Mouse (Mus musculus) thymus, postnatal 4 days (tissue): ENCODE results near the gene Pcsk6.
"Not testable (repeated sequence)": the region's sequence is repeated elsewhere in the genome, so short reads cannot be mapped to it uniquely, and the experiment has no call there.

Experiments
- DNase-seq: peaks from one replicate; pipeline ENCODE4 v3.0.0; 2021

The Pcsk6 gene

GRCm38 (mm10) chr7:65861591-65862472 lies at the start of gene Pcsk6:
TSS of gene Pcsk6 (plus strand) at chr7:65861734.
- peak; percentile 27 for DNase-seq

DNA sequence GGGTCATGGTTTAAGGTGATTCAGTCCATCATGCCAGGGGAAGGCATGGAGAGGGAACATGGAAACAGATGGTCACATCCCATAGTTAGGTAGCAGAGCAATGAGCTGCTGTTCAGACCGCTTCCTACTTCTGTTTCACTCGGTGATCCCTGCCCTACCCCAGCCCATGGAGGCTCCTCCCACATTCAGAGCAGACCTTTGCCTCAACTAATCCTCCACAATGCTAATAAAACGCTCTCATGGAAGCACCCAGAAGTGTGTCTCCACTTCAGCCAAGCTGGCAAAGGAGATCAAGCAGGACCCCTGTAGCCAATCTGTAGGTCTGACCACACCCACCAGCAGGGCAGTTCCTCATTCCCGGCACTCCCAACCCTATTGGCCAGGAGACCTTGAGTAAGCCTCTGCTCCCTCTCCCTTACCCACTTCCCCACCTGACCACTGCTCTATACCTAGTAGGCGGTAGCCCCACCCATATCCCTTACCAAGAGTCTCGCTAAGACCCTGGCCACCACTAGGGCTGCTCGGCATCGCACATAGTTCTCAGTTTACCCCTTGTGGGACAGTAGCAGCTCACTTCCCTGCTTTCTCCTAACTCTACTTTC lies 47.8 kb upstream of the Pcsk6 start:
- DNase-seq: no peak

DNA sequence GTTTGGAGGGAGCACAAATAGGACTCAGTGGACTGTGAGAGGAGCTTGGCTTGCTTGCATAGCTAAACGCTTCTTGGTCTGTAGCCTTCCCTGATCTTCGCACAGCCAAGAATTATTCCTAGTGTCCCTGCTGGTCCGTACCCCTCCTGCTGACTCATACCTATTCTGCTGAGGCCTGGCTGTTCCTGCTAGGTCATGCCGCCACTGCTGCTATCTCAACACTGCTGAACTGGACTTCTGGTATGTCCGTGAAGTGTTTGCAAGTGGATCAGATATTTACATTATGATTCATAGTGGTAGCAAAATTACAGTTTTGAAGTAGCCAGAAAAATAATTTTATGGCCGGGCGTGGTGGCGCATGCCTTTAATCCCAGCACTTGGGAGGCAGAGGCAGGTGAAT lies 44.0 kb upstream of the Pcsk6 start:
- DNase-seq: no peak

- DNase-seq: no peak
Observed at GRCm38 (mm10) chr7:65820391-65820790, 41.1 kb upstream of the Pcsk6 start.

DNA sequence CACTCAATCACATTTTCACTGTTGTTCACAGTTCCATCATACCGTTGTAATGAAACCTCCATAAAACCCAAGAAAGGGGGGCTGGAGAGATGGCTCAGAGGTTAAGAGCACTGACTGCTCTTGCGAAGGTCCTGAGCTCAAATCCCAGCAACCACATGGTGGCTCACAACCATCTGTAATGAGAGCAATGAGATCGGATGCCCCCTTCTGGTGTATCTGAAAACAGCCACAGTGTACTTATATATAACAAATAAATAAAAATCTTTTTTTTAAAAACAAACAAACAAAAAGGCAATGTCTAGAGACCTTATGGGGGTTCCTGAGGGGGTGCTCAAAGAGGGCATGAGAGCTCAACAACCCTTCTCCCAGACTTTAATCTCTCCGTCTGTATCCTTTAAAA lies 39.6 kb upstream of the Pcsk6 start:
- not testable (repeated sequence) for DNase-seq

DNA sequence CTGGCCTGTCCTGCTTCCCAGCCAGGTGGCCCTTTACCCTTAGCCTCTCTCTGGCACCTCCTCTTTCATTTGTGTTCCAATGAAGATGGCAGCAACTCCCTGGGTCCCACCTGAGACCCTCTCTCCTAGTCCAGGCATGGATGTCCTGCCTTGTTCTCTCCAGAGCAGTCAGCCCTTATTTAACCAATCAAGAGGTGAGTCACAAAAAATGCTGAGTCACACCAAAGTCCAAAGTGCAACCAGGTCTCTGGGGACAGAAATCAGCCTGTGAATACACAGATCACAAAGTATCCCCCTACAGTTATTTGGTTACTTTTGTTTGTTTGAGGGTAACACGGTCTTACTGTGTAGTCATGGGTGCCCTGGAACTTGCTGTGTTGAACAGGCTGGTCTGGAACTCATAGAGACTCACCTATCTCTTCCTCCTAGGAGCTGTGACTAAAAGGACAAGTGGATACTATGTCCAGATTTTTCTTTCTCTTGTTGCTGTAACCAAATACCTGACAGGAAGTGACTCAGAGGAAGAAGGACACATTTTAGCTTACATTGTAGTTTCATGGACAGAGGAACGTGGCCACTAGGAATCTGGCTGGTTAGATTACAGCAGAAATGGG lies 38.9 kb upstream of the Pcsk6 start:
- no peak for DNase-seq

GRCm38 (mm10) chr7:65839756-65840155 lies 21.8 kb upstream of the Pcsk6 start:
- DNase-seq: no peak

- no peak for DNase-seq
Observed at GRCm38 (mm10) chr7:65843210-65843609, 18.3 kb upstream of the Pcsk6 start.

DNA sequence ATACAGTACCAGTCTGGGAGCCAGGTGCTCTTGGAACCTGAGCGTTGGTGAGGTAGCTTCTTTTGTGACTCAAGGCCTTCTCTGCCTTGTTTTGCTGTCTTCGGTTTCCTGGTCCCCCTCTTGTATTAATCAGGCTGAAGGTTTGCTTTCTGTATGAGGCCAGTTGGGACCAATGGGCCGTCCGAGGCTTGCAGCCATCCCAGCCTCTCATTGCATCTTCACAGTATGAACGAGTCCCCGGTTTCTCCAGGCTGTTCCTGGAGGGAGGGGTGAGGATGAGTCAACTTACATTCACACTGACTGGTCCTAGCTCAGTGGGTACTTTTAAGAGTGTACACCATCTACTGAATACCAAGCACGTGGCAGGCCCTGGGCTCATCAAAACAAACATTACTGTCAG lies 553 bp upstream of the Pcsk6 start:
- DNase-seq: no peak

GRCm38 (mm10) chr7:65862473-65863176 lies 1.1 kb downstream of the Pcsk6 start:
- no peak for DNase-seq

DNA sequence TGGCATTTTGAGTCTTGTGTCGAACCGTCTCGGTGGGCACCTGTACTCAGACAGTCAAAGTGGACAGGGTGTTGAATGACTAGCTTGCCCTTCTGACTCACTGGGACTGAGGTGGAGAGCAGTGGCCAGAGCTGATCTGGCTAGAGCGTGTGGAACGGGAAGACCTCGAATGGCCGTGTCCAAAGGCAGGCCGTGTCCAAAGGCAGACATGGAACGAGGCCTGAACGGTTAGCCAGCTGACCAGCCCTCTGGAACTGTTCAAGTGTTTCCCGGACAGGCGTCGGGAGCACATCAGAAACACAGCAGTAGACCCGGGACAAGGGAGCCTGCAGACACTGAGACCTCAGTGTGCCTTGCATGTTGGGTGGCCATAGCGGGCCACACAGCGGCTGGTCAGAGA lies 7.6 kb downstream of the Pcsk6 start:
- no peak for DNase-seq

DNA sequence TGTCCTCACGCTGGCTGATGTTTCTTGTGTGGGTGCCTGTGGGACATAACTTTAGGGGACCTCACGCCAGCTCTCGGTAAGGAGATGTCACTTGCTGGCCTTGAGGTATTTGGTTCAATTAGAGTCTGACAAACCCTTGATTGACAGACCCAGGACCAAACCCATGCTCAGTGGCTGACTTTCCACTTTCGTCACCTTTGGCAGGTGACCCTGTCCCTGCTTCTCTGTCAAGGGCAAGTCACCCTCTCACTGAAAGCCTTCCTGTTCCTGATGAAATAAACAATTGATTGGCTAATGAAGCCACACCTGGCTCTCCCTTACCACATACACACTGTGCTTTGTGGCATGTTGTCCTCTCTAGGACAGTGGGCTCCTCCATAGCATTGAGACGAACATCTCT lies 8.3 kb downstream of the Pcsk6 start:
- no peak for DNase-seq

- DNase-seq: no peak
Observed at GRCm38 (mm10) chr7:65870227-65870626, 8.7 kb downstream of the Pcsk6 start.

GRCm38 (mm10) chr7:65870928-65871580 lies 9.5 kb downstream of the Pcsk6 start:
- no peak for DNase-seq

DNA sequence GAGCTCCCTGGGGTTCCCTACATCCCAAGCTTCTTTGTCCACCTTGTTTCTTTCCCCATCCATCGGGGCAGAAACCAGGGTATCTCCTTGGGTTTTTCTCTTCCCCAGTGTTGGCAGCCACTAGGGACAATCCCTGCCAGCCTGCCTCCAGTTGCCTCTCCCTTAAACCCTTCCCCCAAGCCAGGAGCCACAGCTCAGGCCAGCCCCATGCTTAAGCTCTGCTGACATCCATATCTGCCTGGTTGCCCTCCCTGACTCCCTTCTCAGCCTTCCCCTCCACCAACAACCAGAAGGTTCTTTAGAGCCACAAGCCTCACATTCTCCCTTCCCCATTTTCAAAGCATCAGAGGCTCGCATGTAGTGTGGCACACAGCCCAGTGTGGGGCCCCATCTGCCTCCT lies 10.3 kb downstream of the Pcsk6 start:
- DNase-seq: no peak

DNA sequence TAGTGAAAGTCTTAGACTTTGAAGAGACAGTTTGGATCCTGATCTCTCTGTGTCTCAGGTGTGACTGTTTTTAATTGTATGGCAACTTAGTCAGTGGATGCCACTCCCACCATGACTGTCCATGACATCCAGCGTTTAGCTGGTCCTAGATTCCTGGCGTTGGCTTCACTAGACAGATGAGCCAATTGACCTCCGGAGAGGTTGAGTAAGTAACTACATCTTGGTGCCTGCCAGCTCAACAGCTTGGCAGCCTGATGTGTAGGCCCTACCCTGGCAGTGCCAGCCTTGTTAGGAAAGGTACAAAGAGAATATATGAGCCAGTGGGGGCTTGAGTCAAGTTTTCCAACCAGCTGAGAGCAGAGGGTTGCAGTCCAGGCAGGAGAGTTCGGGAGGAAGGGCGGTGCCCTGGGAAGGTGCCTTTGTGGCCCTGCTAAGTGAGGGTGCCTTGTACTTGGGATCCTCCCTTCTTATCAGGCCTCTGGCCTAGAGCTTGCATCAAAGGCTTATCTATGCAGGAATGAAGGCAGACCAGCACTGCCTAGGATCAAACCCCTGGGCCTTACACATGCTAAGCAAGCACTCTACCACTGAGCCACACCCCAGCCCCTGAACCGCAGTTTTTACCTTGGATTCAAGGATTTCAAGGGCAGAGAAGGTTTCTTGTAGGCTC lies 11.8 kb downstream of the Pcsk6 start:
- no peak for DNase-seq

DNA sequence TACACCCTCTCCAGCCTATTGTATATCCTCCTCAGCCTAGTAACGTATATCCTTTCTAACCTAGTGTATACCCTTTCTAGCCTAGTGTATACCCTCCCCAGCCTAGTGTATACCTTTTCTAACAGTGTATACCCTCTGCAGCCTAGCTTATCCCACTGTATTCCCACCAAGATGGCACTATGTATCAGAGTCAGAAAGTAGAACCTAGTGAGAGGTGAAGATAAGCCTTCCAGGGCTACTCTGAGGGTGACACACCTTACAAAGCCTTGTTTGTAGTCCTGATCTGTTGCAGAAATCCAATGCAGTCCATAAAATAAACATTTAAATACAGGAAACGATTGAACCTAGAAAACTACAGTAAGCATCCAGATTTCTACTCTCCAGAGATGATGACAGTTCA lies 12.4 kb downstream of the Pcsk6 start:
- no peak for DNase-seq

GRCm38 (mm10) chr7:65876596-65876995 lies 15.1 kb downstream of the Pcsk6 start:
- no peak for DNase-seq

DNA sequence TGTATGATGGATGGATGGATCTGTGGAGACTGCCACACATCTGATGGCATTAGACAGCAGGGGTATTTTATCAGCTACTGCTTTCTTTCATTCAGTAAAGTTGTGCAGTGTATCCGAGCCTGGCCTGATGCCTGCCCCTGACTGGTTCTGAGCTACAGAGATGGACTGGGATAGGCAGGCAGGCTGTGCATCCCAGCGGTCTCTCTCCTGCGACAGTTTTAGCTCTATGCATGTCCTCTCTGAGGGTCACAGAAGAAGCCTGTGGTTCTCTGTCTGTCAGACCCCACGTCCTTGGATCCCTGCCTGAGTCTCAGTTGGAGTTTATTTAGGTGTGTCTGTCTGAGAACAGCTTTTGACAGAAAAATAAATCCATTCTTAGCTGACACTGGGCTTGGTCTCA lies 16.7 kb downstream of the Pcsk6 start:
- DNase-seq: no peak

GRCm38 (mm10) chr7:65879330-65879729 lies 17.8 kb downstream of the Pcsk6 start:
- no peak for DNase-seq

DNA sequence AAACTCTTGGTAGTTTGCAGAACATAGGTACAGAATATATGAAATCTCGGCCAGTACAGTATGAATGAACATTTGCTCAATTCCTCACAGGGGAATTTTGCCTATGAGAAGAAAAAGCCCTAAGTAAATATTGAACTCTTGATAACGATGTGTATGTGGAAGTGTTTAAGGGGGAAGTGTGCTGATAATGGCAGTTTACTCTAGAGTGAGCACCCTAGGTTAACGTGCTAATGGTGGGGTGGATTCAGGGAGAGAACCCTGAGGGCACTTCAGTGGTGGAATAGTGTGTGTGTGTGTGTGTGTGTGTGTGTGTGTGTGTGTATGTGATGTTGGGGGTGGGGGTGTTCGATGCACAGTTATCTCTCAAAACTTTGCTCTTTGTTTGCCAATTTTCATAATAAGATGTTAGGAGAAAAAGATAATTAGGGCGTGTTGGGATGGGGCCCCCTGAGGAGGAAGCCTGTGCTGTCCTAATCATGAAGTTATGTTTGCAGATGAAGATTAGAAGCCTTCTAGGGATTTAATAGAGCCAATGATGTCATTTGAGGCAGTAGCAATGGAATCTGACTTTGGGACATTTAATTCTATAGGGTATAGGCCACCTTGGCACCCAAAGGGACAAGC lies 19.2 kb downstream of the Pcsk6 start:
- DNase-seq: no peak

GRCm38 (mm10) chr7:65881290-65881688 lies 19.8 kb downstream of the Pcsk6 start:
- no peak for DNase-seq
